In the genomic region with DNA sequence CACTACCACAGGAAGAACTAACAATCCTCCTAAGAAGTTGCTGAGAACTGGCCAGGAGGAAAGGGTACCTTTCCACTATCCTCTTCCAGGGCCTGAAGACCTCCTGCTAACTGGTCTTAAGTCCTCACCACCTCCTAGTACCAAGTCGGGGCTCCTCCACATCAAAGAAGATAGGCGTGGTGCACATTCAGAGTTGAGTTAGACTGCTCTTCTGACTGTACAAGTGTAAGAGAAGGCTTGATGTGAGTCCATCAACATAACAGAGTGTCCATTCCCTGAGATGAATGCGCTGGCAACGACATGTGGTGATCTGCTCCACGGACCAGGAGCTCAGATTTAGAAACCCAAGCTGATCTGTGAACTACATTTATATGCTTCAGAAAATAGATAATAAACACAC, we compare ENCODE assay signal across 24 mouse cellular contexts.
"Had no signal": no experiment of that assay in that cellular context is flagged by ENCODE, and none has a peak within 500 bp of the region (broad histone marks: within the 10 kb centered on the region; RNA-seq: fewer than 3 reads in every experiment).

No protein-coding gene starts in this region.

- H3K9ac ChIP-seq: heart, embryonic 13.5 days; heart, embryonic 15.5 days; hindbrain, embryonic 12.5 days; hindbrain, embryonic 14.5 days; intestine, embryonic 15.5 days; limb, embryonic 12.5 days; liver, embryonic 13.5 days; liver, embryonic 15.5 days; liver, postnatal 0 days had no signal

- H3K36me3 ChIP-seq: heart, embryonic 13.5 days; heart, embryonic 15.5 days; hindbrain, embryonic 12.5 days; intestine, embryonic 15.5 days; limb, embryonic 12.5 days had no signal

- H3K4me1 ChIP-seq: hindbrain, embryonic 12.5 days; intestine, embryonic 15.5 days had no signal

- H3K4me3 ChIP-seq: gastrocnemius, adult 2 months; heart, adult 2 months; heart, embryonic 13.5 days; heart, embryonic 15.5 days; hindbrain, embryonic 10.5 days; hindbrain, embryonic 12.5 days; intestine, embryonic 15.5 days; layer of hippocampus, adult 2 months; left cerebral cortex, adult 2 months; limb, embryonic 10.5 days; limb, embryonic 12.5 days; liver, embryonic 13.5 days; liver, embryonic 15.5 days had no signal

- H3K27ac ChIP-seq: gastrocnemius, adult 2 months; heart, adult 2 months; heart, embryonic 13.5 days; heart, embryonic 15.5 days; hindbrain, embryonic 10.5 days; hindbrain, embryonic 12.5 days; hindbrain, embryonic 14.5 days; intestine, embryonic 15.5 days; layer of hippocampus, adult 2 months; left cerebral cortex, adult 2 months; limb, embryonic 10.5 days; limb, embryonic 12.5 days; liver, embryonic 13.5 days; liver, embryonic 15.5 days had no signal

- H3K9me3 ChIP-seq: heart, embryonic 13.5 days; heart, embryonic 15.5 days; hindbrain, embryonic 10.5 days; hindbrain, embryonic 12.5 days; intestine, embryonic 15.5 days; limb, embryonic 10.5 days; limb, embryonic 12.5 days; liver, embryonic 13.5 days; liver, embryonic 15.5 days had no signal

- DNase-seq: gastrocnemius, adult 2 months; gastrocnemius, postnatal 10 days; gastrocnemius, postnatal 25 days; heart, adult 2 months; heart, postnatal 4 days; kidney, adult 18-20 months; kidney, adult 8-10 months; kidney, postnatal 10 days; kidney, postnatal 25 days; kidney, postnatal 4 days; liver; liver, embryonic 13.5 days; liver, postnatal 0 days had no signal
